Mouse (Mus musculus) brain, embryonic 14.5 days (tissue): ENCODE data around the gene Mrpl4.

Experiments used
- CTCF ChIP-seq: fragments of 200-500 bp; IDR thresholded peaks from 2 replicates; pipeline ENCODE4 v1.5.1; 2012; ENCODE audit warnings: inconsistent platforms, mild to moderate bottlenecking, moderate library complexity, borderline replicate concordance; ENCODE audit not compliant: insufficient read depth, insufficient read length; ENCODE audit errors: extremely low read depth
- POLR2A ChIP-seq: fragments of 200-500 bp; IDR thresholded peaks from 2 replicates; pipeline ENCODE4 v1.6.1; 2012; ENCODE audit warnings: mild to moderate bottlenecking, inconsistent platforms, borderline replicate concordance; ENCODE audit not compliant: poor library complexity, insufficient read depth, insufficient read length, severe bottlenecking; ENCODE audit errors: extremely low read depth

DNA sequence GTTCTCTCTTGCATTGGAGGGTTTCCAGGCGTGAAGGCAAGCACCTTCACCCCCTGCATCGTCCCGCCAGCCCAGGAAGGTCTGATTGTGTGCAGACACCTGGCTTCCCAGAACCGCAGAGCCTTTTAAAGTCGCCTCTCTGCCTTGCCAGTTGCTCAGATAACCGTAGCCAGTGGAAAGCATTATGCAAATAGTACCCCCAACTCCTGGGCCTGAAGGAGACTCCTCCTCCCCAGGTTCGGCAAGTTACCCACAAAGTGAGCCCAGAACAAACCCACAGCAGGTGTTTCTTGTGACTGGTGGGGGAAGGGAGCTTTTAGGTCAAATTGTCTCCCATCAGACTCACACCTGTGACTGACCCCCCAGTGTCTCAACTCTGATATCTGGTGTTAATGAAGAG lies 14.6 kb upstream of the Mrpl4 start:
- TF ChIP-seq POLR2A (no peak), CTCF (no peak)
